Mouse (Mus musculus): ENCODE measurements at regions not wholly inside any gene's neighbourhood (a gene's known extent, or its start where the extent isn't known, plus 50 kb on each side); places are given as distances from the start of the nearest gene placed in this dataset.

- TF ChIP-seq POLR2A (IDR thresholded peaks at IDR 0.05; ENCODE audit: borderline replicate concordance, extremely low read depth, low read depth, low read length) (no peak), CTCF (IDR thresholded peaks at IDR 0.05; ENCODE audit: insufficient read depth, low read length) (no peak)
Measured at GRCm38 (mm10) chr14:106313558-106313957, 207.6 kb downstream of the Trim52 start.

All from lung, adult 2 months (tissue).